Mouse (Mus musculus) testis, adult 2 months (tissue): ENCODE measurements around the gene Sh3pxd2a. TPM values are rescaled to one million over a fixed set of nuclear protein-coding genes. Genes with fewer than 3 reads are reported as not detected.

Experiments used
- H3K27ac ChIP-seq: fragments of 200-500 bp; 2 replicates; pipeline ENCODE4 v1.5.1; 2012; ENCODE audit warnings: low read depth, low read length; ENCODE audit not compliant: control insufficient read depth, insufficient read depth
- H3K27me3 ChIP-seq: fragments of 200-500 bp; 2 replicates; pipeline ENCODE4 v1.6.1; 2012; ENCODE audit warnings: mild to moderate bottlenecking, low read length, moderate library complexity; ENCODE audit not compliant: control insufficient read depth, insufficient read depth
- H3K36me3 ChIP-seq: fragments of 200-500 bp; 2 replicates; pipeline ENCODE4 v1.6.1; 2012; ENCODE audit warnings: mild to moderate bottlenecking, low read length; ENCODE audit not compliant: control insufficient read depth, insufficient read depth
- H3K4me1 ChIP-seq: fragments of 200-500 bp; 2 replicates; pipeline ENCODE4 v1.6.1; 2012; ENCODE audit warnings: low read length; ENCODE audit not compliant: control insufficient read depth, insufficient read depth
- H3K4me3 ChIP-seq: fragments of 200-500 bp; 2 replicates; pipeline ENCODE4 v1.5.1; 2012; ENCODE audit warnings: low read depth, mild to moderate bottlenecking, low read length, moderate library complexity, mixed read lengths; ENCODE audit not compliant: control insufficient read depth
- CTCF ChIP-seq: fragments of 200-500 bp; IDR thresholded peaks from 2 replicates; pipeline ENCODE4 v1.5.1; 2012; ENCODE audit warnings: low read depth, mild to moderate bottlenecking, inconsistent platforms, low read length, moderate library complexity; ENCODE audit not compliant: control insufficient read depth, insufficient read depth, insufficient replicate concordance
- POLR2A ChIP-seq: fragments of 200-500 bp; IDR thresholded peaks from 2 replicates; pipeline ENCODE4 v1.6.1; 2012; ENCODE audit warnings: low read depth, mild to moderate bottlenecking, inconsistent platforms, low read length, moderate library complexity; ENCODE audit not compliant: control insufficient read depth
- polyA plus RNA-seq: library from polyadenylated mRNA; depleted of rRNA; stranded (reverse); fragments of >200 nt; gene quantifications from 2 replicates; pipeline ENCODE4 v1.2.3, GENCODE M21; 2012

Gene Sh3pxd2a
- polyA plus RNA-seq, 1 experiment: 1.2 TPM

- Histone ChIP-seq H3K27ac (no peak overlapping the region), H3K36me3 (no peaks in the 10 kb centered on the region), H3K4me3 (no peak overlapping the region), H3K4me1 (peaks cover 5% of the 10 kb centered on the region), H3K27me3 (no peaks in the 10 kb centered on the region)
- TF ChIP-seq CTCF (no peak), POLR2A (no peak)
These were observed 162.7 kb downstream of the Sh3pxd2a start for GRCm38 (mm10) chr19:47301303-47302190.

- no peak for TF ChIP-seq CTCF
- TF ChIP-seq POLR2A: no peak
- H3K4me1 ChIP-seq: no peaks in the 10 kb centered on the region; the same call in 1 of the 2 replicates
- no peaks in the 10 kb centered on the region for H3K27me3 ChIP-seq
- H3K4me3 ChIP-seq: no peak overlapping the region
- H3K27ac ChIP-seq: no peak overlapping the region
- no peaks in the 10 kb centered on the region for H3K36me3 ChIP-seq
These were observed 166.1 kb downstream of the Sh3pxd2a start for GRCm38 (mm10) chr19:47298100-47298499.

GRCm38 (mm10) chr19:47292451-47292951 is 171.7 kb downstream of the Sh3pxd2a start:
- no peaks in the 10 kb centered on the region for H3K36me3 ChIP-seq
- no peaks in the 10 kb centered on the region for H3K27me3 ChIP-seq
- H3K4me1 ChIP-seq: no peaks in the 10 kb centered on the region
- no peak for TF ChIP-seq CTCF
- H3K27ac ChIP-seq: no peak overlapping the region
- H3K4me3 ChIP-seq: no peak overlapping the region

- no peak overlapping the region for H3K4me3 ChIP-seq
- H3K27ac ChIP-seq: no peak overlapping the region
- no peaks in the 10 kb centered on the region for H3K36me3 ChIP-seq
- H3K4me1 ChIP-seq: no peaks in the 10 kb centered on the region
- TF ChIP-seq POLR2A: no peak
- TF ChIP-seq CTCF: no peak
- no peaks in the 10 kb centered on the region for H3K27me3 ChIP-seq
These were observed 172.7 kb downstream of the Sh3pxd2a start for GRCm38 (mm10) chr19:47291307-47292080.

GRCm38 (mm10) chr19:47286886-47287450 is 177.2 kb downstream of the Sh3pxd2a start:
- Histone ChIP-seq H3K4me3 (no peak overlapping the region), H3K36me3 (no peaks in the 10 kb centered on the region), H3K27me3 (no peaks in the 10 kb centered on the region), H3K4me1 (no peaks in the 10 kb centered on the region), H3K27ac (no peak overlapping the region)
- TF ChIP-seq CTCF (no peak), POLR2A (no peak)

GRCm38 (mm10) chr19:47285581-47285980 is 178.6 kb downstream of the Sh3pxd2a start:
- H3K36me3 ChIP-seq: no peaks in the 10 kb centered on the region

More at GRCm38 (mm10) chr19:47285581-47285980, 178.6 kb downstream of the Sh3pxd2a start:
- TF ChIP-seq POLR2A (no peak), CTCF (no peak)
- no peaks in the 10 kb centered on the region for H3K27me3 ChIP-seq
- H3K4me1 ChIP-seq: no peaks in the 10 kb centered on the region
- H3K27ac ChIP-seq: no peak overlapping the region
- H3K4me3 ChIP-seq: no peak overlapping the region
